Mouse (Mus musculus) urinary bladder, adult 18-20 months (tissue): ENCODE results near the gene Atxn3.
A peak's percentile ranks its signal among the peaks of the same experiment; 100 is the strongest.
"Not testable (repeated sequence)": the region's sequence is repeated elsewhere in the genome, so short reads cannot be mapped to it uniquely, and the experiment has no call there.

ENCODE experiments used
- DNase-seq, 2 experiments: peaks; one replicate each; pipeline ENCODE4 v3.0.0; 2022; ENCODE audit warnings: low spot score in 2 of 2, mixed read lengths in 2 of 2

The Atxn3 gene

DNA sequence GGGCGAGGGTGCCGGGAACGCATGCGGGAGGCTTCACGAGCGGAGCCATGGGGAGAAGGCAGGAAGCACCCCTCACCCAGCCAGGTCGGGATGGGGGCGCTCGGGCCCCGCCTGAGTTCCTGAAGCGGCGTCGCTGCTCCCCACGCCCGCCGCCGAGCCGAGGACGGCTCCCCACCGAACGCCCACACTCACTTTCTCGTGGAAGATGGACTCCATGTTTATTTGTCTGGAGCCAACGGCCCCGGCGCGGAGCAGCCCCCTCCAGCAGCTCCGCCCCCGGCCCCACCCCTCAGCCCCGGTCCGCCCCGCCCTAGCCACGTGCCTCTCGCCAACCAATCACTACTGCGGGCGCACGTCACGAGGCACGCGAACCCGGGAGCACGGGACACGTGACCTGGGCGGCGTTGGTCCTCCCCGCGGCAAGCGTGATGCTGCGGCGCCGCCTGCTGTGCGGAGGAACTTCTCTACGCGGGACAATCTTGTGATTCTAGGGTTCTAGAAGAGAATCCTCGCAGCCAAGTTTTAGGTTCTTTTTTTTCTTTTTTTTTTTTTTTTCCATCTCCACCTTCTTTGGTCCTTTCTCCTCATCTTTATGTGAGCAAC is at the start of gene Atxn3:
Atxn3 (minus strand) TSS at position 305 of the 603 bp plus-strand sequence.
- DNase-seq, result peak; percentile 89 to 95

DNA sequence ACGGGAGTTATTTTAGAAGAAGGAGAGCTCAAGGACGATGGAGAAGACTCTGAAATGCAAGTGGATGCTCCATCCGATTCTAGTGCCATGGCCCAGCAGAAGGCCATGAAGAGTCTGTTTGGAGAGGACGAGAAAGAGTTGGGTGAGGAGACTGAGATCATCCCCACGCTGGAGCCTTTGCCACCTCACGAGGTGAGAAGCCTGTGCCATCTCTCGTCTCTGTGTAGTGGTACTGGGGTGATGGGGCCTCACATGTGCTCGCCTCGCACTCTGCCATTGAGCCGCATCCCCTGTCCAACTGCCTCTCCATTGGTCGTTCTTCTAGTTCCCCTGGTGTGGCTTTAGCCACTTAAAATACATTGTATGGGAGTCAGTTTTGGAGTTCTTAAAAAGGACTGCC is 42.7 kb upstream of the Atxn3 start:
- DNase-seq, result no peak

DNA sequence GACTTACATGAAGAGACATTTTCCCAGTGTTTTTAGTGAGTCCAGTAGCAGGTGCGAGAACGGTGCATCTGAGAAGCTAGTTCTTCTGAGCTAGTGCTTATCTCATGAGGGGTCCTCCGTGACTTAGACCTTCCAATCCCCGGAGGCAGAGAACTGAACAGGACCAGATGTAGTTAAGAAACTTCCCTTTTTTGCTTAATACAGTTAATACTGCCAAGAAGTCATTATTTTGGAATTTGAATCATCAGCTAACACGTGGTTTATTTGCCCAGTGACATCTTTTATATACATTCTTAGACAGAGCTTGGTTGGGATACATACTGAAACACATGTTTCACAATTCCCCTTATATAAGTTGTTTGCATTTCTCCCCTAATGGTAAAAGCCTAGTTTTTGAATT is 40.9 kb upstream of the Atxn3 start:
- DNase-seq, result no peak

DNA sequence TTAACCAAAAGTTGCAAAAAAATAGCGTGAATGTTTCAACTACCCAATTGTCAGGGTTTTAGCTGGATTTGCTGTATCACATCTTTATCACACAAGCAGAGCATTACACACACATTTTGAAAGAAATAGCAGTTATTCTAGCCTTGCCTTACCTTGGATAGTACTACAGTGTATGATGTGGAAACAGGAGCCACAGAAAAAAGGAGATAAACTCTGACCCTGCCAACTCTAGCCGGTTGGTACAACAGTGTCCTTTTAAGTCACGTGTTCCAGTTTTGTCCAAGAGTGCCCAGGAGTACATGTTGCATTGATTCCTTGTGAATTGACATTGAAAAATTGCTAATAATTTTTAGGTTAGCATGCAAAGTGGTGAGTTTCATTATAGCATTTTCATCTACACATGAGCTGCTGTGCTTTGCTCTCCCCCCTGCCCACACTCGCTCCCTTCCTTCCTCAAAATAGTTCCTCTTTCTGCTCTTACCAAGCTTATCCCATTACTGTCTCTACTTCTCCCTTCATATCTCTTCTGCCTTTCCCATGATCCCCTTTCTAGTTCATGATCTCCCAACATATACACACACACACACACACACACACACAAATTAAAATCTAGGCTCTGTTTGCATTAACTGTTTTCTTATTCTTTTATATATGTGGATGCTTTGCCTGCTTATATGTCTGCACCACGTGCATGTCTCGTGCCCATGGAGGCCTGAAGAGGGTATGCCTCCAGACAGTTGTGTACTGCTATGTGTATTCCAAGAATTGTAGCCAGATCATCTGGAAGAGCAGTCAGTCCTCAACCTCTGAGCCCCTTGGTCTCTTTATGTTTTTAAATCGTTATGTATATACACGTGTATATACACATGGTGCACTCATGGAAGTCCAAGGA is 36.8 kb upstream of the Atxn3 start:
- DNase-seq, result no peak

DNA sequence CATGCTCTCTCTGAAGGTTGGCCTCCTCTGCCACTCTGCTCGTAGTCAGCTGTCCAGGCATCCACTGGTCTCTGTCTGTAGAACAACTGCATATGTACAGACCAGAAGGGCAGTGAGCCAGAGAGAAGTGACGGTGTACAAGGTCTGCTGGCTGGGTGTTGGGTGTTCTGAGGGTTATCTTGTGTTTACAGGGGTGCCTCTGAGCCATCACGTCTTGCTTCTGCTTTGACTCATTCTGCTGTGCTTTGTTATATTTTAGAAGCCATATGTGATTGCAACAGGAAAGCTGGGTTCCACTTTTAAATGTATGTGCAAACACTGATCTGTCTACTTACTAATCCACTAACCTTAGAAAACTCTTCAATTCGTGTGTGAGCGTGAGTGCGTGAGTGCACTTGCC is 29.6 kb upstream of the Atxn3 start:
- DNase-seq, result no peak

DNA sequence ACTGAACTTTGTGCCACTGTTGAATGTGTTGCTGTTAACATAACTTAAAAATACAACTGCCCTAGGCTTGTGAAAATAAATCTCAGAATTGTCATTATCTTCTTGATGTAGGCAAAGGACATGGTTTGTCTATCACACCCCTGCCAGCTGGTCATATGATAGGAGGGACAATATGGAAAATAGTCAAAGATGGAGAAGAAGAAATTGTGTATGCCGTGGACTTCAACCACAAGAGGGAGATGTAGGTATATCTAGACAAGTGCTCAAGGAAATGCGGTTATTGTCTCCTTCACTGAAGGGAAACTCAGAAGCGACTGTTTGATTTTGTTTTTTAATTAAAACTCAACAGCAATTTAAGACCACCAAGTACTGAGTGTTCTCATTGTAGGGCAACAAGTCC is 27.1 kb upstream of the Atxn3 start:
- DNase-seq, result no peak

DNA sequence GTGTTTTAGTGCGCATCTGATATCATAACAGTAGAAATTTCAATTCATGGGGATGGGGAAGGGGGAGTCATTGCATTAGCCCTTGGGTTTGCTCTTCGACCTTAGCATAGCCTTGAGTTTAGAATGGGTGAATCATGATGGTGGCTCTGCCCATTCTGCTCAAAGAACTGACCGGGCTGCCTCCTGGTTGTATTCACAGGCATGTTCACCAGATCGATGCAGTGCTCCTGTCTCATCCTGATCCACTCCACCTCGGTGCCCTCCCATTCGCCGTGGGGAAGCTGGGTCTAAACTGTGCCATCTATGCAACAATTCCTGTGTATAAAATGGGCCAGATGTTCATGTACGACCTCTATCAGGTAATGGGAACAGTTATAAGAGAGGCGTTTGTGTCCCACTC is 24.9 kb upstream of the Atxn3 start:
- no peak for DNase-seq

DNA sequence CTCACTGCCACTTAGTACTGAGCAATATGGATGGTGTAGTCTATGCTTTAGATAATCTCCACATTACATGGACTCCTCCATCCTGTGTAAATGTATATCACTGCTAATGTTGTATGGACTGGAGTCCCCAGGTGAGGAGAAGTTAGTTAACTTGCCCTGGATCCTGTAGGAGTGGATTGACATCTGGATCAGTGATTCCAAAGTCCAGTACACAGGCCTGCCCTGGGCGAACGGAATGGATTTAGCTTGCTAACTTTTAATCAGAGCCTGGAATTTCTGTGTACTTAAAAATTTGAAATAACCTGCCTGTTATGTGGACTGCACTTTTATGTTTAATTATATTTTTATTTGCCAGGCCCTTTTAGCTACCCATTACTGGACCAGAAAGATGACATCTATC is 23.5 kb upstream of the Atxn3 start:
- DNase-seq, result no peak

DNA sequence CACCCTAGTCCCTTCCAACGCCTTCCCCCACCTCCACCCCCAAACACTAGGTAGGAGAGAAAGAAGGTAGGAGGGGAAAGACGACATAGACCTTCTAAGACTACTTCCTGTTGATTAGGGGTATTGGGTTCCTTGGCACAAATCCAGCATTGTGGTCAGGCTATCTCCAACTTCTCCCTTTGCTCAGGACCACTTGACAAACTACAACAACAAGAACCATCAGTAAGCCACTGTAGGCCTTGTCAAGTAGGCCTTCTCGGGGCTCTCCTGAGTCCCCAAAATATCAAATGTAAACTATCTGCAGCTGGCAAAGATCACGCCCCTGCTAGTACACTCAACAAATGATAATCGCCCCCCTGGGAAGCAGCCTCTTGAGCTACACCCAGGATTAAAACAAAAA is 22.2 kb upstream of the Atxn3 start:
- no peak for DNase-seq

DNA sequence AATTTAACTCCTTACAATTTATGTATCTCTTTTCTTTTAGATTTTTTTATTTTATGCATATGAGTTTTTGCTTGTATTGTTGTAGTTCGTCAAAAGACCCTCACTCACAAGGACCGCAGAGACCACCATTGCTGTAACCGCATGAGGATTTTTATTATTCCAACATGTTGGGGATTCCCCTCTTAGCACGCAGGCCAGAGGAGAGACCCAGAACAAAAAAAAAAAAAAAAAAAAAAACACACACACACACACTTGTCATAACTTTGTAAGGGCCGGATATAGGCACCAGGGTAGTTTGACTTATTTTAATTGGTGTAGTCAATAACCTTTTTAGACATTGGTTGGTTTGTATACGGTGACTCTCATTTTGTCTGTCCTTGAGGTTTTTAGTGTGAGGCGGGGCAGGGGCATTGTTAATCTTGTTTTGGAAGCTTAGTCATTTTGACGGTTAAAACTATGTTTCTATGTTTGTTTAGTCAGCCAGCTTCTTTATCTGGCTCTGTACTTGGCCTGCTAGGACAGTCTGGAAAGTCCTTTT is 21.2 kb upstream of the Atxn3 start:
- no peak for DNase-seq

DNA sequence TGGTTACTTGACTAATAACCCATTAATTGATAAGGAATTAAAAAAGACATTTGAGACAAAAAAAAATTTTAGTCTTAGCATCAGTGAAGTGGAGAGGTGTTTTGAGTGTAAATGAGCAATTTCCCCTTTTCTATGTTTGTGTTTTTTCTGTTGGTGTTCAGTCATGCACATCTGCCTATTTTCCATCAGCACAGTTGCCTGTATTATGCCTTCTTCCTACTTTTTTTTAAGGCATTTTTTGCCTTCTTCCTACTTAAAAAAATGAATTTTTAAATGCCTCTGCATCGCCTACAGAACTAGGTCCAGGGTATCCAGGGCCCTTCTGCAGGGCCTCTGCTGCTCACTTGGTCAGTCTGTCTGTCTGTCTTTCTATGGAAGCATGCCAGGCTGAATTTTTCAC is 20.5 kb upstream of the Atxn3 start:
- DNase-seq, result no peak

DNA sequence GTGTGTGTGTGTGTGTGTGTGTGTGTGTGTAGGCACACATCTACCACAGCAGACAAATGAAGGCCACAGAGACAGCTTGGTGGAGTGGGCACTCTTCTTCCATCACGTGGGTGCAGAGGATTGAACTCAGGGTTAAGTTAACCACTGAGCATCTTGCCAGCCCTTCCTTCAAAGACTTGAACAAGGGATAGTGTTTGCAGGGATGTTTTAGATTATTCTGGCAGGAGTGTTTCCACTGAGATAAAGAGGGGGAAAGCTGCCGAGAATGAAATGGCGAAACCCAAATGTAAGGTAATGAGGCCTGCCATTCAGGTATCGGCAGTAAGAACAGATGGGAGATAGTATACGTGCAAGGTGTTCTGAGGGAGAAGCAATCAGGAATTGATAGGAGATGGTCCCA is 20.1 kb upstream of the Atxn3 start:
- DNase-seq, result no peak

DNA sequence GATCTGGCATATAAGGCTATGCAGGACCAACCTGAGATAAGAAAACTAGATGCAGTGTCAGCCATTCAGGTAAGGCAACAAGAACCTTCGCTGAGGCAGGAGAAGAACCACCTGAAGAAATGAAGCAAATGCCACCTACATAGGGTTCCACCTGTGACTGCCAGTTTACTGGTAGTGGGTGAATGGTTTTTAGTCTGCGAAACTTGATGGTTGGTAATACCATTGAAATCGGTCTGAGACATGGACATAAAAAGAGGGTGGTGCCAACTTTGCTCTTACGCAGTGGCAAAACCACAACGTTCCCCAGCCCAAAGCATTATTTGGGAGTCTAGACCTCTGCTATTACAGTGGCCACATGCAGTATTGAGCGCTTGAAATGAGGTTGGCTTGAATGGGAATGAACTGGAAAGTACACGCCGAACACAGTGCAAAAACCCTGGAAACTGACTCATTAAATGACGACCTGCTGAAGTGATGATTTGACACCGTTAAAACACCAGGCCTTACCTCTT is 19.4 kb upstream of the Atxn3 start:
- no peak for DNase-seq

DNA sequence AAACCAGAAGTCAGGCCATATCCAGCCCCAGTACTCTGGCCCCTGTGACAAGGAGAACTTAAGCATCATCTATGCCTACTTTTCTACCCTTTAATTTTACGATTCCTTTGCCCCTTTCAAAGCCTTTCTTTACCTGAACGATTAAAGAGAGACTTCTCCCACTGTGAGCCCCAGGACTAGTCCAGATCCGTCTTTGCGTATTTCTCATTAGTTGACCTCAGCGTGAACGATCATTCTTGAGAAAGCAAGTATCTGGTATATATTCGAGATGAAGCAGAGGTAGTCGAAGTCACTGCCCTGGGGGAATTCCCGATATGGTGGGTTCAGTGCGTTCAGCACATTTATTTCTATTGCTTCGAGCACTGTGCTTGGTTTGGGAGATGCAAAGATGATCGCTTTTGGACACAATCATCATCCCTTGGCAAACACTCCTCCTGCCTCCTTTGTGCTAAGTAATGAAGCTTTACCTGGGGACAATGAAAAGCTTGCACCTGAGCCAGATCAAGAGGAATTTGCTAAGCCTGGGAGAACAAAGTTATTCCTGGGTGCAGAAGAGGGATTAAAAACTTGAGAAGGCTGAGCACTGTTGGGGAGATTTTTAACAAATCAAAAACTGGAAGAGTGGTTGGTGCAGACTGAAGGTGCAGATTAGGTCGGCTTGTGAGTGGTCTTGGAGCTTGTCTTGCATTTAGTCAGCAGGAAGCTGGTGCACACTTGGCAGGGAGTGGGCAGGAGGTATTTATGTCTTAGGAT is 18.8 kb upstream of the Atxn3 start:
- DNase-seq, result no peak

DNA sequence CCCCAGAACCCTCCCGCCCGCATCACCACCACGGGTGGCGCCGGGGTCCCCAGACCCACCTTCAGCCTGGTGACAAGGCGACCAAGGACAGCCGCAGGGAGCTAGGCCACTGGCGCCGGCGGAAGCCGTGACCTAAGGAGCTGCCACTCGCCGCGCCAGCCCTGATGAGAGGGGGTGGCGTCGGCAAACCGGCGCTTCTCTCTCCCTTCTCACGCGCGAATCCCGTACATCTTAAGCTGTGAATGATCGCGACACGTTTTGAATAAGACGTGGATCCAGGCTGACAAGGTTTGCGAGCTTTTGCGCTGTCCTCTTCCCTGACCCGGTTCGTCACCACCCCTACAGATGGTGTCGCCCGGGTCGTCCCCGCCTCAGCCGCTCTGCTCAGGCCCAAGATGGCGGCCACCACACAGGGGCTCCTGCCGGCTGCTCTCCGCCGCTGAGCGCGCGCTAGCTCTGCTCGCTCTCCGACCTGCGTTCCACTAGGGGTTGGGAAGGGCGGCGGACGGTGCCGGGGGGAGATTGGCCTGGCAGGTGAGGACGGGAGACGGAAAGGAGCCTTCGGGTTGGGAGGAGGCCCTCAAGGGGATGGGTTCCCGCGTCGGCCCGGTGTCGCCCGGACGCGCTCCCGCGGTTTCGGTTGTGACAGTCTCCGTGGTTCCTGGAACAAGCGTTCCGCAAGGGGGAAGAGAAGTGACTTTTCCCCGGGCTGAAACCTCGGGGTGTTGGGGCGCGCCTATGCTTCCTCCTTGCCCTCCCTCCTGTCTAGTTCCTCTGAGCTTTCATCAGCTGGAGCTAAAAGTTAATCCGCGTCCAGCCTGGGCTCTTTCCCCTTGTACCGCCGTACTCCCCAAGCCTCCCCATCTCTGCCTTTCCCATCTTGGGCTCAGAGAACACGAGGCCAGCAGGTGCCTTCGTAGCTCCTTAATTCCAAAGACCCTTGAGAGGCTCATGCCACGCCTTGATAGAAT is 17.8 kb upstream of the Atxn3 start, which contains the start of gene Cpsf2:
Cpsf2 (plus strand) TSS at position 388 of the 971 bp plus-strand sequence.
- peak; percentile 61 to 88 for DNase-seq

DNA sequence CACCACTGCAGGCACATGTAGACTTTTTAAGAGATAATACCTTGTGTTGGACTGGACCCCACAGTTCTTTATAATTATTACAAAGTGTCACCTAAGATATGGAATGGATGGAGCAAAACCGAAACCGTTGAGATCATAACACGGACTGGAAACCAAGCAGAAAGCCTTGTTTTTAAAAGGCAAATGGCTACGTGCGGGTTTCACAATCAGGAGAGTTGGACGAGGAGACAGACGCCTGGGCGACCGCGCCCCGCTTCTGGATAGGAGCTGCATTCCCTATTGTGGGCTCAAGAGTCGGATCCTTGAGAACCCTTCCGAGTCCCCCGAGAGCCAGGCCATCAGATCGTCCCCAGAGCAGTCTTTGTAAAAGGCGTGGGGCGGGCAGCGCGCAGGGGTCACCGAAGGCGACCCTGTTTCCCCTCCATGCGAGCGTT is 17.1 kb upstream of the Atxn3 start:
- DNase-seq, result no peak

DNA sequence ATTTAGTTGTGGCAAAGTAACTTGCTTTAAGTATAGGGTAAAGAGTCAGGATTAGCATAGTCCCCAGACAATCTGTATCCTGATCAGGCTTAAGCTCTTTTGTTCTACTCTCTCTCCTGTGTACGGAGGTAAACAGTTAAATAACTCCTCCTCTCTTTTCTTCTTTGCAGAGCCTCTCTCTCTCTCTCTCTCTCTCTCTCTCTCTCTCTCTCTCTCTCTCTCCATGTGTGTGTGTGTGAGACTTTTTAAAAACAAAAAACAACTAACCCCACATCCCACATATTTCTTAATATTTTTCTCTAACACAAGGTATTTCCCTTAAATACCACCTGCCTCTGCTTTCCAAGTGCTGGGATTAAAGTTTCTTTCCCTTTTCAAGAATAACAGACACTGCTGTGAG is 16.5 kb upstream of the Atxn3 start:
- no peak for DNase-seq

DNA sequence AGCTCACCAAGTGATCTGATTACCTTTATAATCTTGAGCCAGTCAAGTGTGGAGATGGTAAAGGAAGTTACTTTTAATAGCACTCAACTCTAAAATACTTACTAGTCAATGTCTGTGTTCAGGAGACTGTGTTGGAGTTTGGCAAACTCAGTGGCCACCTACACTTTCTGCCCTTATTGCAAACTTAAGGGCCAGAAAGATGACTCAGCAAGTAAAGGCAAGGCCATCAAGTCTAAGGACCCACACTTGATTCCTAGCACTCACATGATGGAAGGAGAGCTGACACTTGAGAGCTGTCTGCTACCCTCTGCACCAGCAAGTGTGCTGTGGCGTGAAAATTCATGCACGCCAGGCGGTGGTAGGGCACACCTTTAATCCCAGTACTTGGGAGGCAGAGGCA is 14.2 kb upstream of the Atxn3 start:
- no peak for DNase-seq

DNA sequence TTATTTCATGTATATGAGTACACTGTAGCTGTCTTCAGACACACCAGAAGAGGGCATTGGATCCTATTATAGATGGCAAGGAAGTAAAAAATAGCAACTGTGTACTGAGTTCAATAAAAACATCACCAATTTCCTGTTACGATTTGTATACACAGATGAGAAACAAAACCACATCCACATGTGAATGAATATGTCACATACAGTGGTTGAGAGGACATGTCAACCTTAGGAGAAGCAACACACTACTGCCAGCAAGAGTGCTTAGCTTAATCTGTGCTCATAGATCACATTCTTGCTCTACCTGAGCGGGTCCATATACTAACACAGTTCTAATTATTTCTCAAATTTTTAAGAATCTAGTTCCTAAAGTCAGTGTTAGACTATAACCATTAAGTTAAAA is 13.3 kb upstream of the Atxn3 start:
- DNase-seq, result no peak

DNA sequence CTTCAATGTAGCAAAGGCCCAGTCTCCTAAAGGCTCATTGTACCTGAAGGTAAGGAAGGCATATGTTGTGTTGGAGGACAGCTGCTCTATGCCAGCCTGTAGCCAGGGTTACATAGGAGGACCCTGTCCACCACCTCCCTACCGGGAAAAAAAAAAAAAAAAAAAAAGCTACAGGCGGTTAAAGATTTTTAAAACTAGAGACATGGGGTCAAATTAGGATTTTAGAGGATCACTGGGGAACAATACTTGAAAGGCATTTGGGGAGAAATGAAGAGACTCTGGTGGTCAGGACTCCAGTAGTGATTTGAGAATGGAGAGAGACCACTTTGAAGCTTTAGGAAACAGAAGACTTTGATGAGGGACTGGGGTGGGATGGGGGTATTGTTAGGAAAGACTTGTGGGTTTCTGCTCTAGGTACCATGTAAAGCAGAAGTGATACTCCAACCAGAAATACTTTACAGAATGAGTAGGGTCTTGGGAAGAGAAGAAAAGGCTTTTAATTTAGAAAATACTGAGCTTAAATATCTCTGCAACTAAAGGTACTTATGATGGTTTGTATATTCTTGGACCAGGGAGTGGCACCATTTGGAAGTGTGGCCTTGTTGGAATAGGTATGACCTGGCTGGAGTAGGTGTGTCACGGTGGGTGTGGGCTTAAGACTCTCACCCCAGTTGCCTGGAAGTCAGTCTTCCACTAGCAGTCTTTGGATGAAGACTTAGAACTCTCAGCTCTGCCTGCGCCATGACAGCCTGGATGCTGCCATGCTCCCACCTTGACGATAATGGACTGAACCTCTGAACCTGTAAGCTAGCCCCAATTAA is 1.1 kb upstream of the Atxn3 start:
- DNase-seq, result not testable (repeated sequence)
